Mouse (Mus musculus) thymus, postnatal 36 days (tissue): Measurements from ENCODE around the gene Wdr90.
"Not testable (repeated sequence)": the region's sequence is repeated elsewhere in the genome, so short reads cannot be mapped to it uniquely, and the experiment has no call there.

Experiments
- DNase-seq, 2 experiments: peaks; one replicate each; pipeline ENCODE4 v3.0.0; 2022; ENCODE audit warnings: mixed read lengths in 2 of 2

Wdr90 gene

GRCm38 (mm10) chr17:25829558-25830017, 31.7 kb downstream of the Wdr90 start:
- peak in 1 of 2 experiments; percentile 18 for DNase-seq

GRCm38 (mm10) chr17:25828712-25829557, 32.4 kb downstream of the Wdr90 start, which contains the start of gene Jmjd8:
Gene Jmjd8 (plus strand): TSS chr17:25828867.
- peak; percentile 73 to 77 for DNase-seq

GRCm38 (mm10) chr17:25828223-25828594, 33.1 kb downstream of the Wdr90 start:
- DNase-seq: peak in 1 of 2 experiments; percentile 53

GRCm38 (mm10) chr17:25827546-25828222, 33.6 kb downstream of the Wdr90 start:
- DNase-seq: no peak

GRCm38 (mm10) chr17:25827011-25827410, 34.3 kb downstream of the Wdr90 start:
- no peak for DNase-seq

- DNase-seq: no peak
Observed at GRCm38 (mm10) chr17:25825984-25826570, 35.2 kb downstream of the Wdr90 start.

- no peak for DNase-seq
Observed at GRCm38 (mm10) chr17:25825311-25825710, 36.0 kb downstream of the Wdr90 start.

GRCm38 (mm10) chr17:25824362-25825142, 36.7 kb downstream of the Wdr90 start:
- no peak for DNase-seq

- DNase-seq: peak; percentile 73 to 75
Observed at GRCm38 (mm10) chr17:25823452-25823851, 37.8 kb downstream of the Wdr90 start, which contains the start of gene Wdr24. Gene Wdr24 (plus strand): TSS chr17:25823627.

GRCm38 (mm10) chr17:25818851-25819780, 42.2 kb downstream of the Wdr90 start:
- peak in 1 of 2 experiments; percentile 11 for DNase-seq

GRCm38 (mm10) chr17:25817662-25818061, 43.6 kb downstream of the Wdr90 start:
- DNase-seq: no peak

- peak; percentile 72 to 79 for DNase-seq
Observed at GRCm38 (mm10) chr17:25813471-25813870, 47.8 kb downstream of the Wdr90 start.

GRCm38 (mm10) chr17:25810890-25811289, 50.4 kb downstream of the Wdr90 start:
- DNase-seq: no peak

- DNase-seq: no peak
Observed at GRCm38 (mm10) chr17:25809606-25810340, 51.5 kb downstream of the Wdr90 start.

GRCm38 (mm10) chr17:25808789-25809605, 52.3 kb downstream of the Wdr90 start, which contains the start of gene Fbxl16:
Gene Fbxl16 (plus strand): TSS chr17:25809085.
- DNase-seq: peak in 1 of 2 experiments; percentile 28

- no peak for DNase-seq
Observed at GRCm38 (mm10) chr17:25808028-25808427, 53.3 kb downstream of the Wdr90 start.

GRCm38 (mm10) chr17:25807452-25807851, 53.8 kb downstream of the Wdr90 start:
- DNase-seq: not testable (repeated sequence)

GRCm38 (mm10) chr17:25806507-25806906, 54.8 kb downstream of the Wdr90 start:
- DNase-seq: no peak

- no peak for DNase-seq
Observed at GRCm38 (mm10) chr17:25802825-25803517, 58.3 kb downstream of the Wdr90 start.
